Mouse (Mus musculus): Measurements from ENCODE around the gene Fbxl8. TPM values are rescaled to one million over a fixed set of nuclear protein-coding genes. Genes with fewer than 3 reads are reported as not detected.

The Fbxl8 gene
- polyA plus RNA-seq, 1 experiment, result 0.51 TPM

GRCm38 (mm10) chr8:105252680-105253537 lies 11.5 kb upstream of the Fbxl8 start:
- TF ChIP-seq CTCF (IDR thresholded peaks at IDR 0.05; ENCODE audit: control insufficient read depth, insufficient read depth, insufficient replicate concordance, low read depth, low read length) (no peak), POLR2A (IDR thresholded peaks at IDR 0.05; ENCODE audit: control insufficient read depth, low read depth, low read length) (no peak)
- H3K4me1 ChIP-seq (ENCODE audit: control insufficient read depth, insufficient read depth, low read length), result peaks cover 22% of the 10 kb centered on the region
- H3K36me3 ChIP-seq (ENCODE audit: control insufficient read depth, insufficient read depth, low read length), result peaks cover 3% of the 10 kb centered on the region; the same call in 1 of the 2 replicates
- no peak overlapping the region for H3K4me3 ChIP-seq (ENCODE audit: control insufficient read depth, low read depth, low read length)
- no peak overlapping the region for H3K27ac ChIP-seq (ENCODE audit: control insufficient read depth, insufficient read depth, low read depth, low read length)
- H3K27me3 ChIP-seq (ENCODE audit: control insufficient read depth, insufficient read depth, low read length), result no peaks in the 10 kb centered on the region

DNA sequence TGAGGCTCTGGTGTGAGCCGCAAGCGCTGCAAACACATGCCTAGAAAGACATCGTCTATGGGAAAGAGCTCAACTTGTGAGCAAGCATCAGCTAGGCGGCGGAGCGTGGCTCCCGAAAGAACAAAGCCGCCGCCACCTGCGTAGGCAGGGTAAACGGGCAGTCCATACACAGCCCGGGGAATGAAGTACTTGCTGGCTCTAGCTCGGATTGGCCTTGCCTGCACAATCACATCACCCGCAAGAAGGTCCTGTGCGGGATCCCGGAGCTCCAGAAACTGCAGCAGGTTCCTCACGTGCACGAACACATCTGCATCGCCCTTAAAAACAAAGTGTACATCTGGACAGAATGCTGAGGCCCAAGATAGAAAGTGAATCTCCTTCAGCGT lies 10.7 kb upstream of the Fbxl8 start:
- H3K36me3 ChIP-seq (ENCODE audit: control insufficient read depth, insufficient read depth, low read length), result peaks cover 3% of the 10 kb centered on the region; the same call in 1 of the 2 replicates
- peak overlapping the region; percentile 79 for H3K4me3 ChIP-seq (ENCODE audit: control insufficient read depth, low read depth, low read length)
- peaks cover 24% of the 10 kb centered on the region for H3K4me1 ChIP-seq (ENCODE audit: control insufficient read depth, insufficient read depth, low read length)
- 0 out of 2 replicates have a peak overlapping the region, but pooled peaks have one; percentile 25 for H3K27ac ChIP-seq (ENCODE audit: control insufficient read depth, insufficient read depth, low read depth, low read length)
- H3K27me3 ChIP-seq (ENCODE audit: control insufficient read depth, insufficient read depth, low read length), result no peaks in the 10 kb centered on the region
- no peak for TF ChIP-seq POLR2A (IDR thresholded peaks at IDR 0.05; ENCODE audit: control insufficient read depth, low read depth, low read length)
- no peak for TF ChIP-seq CTCF (IDR thresholded peaks at IDR 0.05; ENCODE audit: control insufficient read depth, insufficient read depth, insufficient replicate concordance, low read depth, low read length)

DNA sequence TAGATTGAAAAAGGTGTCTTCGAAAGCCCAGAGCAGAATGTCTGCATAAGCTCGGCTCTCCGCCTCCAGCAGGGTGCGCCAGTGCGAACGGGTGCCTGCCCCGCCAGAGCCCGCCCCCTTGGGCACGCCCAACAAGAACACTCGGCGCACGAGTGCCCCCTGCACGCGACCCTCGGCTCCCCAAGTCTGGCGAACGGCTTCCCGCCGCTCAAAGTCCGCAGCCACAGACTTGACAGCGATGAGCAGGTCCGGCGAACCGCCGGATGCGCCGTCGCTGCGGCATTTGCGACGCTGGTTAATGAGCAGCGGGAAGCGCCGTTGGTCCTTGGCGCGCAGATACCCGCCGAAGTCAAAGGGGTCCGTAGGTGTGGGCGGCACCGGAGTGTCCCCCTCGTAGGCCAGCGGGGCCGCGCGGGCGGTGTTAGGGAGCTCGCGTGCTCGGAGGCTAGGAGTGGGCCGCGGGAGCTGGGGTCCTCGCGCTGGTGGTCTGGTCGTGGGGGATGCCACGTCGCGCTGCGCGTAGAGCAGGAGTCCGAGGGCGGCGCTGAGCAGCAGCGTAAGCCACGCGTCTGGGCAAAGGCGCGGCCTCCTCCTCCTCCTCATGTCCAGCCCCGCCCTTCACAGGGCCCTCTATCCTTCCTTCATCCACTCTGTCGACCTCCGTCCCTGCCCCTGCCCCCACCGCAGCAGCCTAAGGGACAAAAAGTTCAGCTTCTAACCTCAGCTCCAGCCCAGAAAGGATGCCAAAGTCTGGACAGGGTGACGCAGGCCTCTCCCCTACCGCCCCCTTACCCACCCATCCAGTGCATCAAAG lies 10.1 kb upstream of the Fbxl8 start:
- Histone ChIP-seq H3K4me3 (ENCODE audit: control insufficient read depth, low read depth, low read length) (peak overlapping the region; percentile 79), H3K27me3 (ENCODE audit: control insufficient read depth, insufficient read depth, low read length) (no peaks in the 10 kb centered on the region), H3K36me3 (ENCODE audit: control insufficient read depth, insufficient read depth, low read length) (peaks cover 3% of the 10 kb centered on the region; the same call in 1 of the 2 replicates), H3K27ac (ENCODE audit: control insufficient read depth, insufficient read depth, low read depth, low read length) (peak overlapping the region; percentile 67), H3K4me1 (ENCODE audit: control insufficient read depth, insufficient read depth, low read length) (peaks cover 26% of the 10 kb centered on the region)
- TF ChIP-seq POLR2A (IDR thresholded peaks at IDR 0.05; ENCODE audit: control insufficient read depth, low read depth, low read length) (no peak), CTCF (IDR thresholded peaks at IDR 0.05; ENCODE audit: control insufficient read depth, insufficient read depth, insufficient replicate concordance, low read depth, low read length) (peak; percentile 54; the same call in 1 of the 2 replicates)

DNA sequence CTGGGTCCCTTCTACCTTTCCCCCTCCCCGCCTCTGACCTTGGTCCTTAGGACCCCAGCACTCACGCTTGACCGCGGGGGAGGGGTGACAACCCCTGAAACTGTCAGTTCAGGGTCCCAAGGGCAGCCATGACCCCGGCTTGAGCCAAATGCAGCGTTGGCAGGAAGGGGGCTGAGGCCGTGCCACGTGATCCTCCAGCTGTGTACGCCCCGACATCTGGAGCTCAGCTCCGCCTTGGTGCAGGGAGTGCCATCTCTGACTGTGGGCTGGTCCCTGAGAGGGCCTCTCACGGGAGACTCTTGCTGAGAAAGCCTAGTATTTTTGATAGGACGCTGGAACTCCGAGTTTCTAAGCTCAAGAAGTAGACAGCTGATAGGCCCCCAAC lies 9.5 kb upstream of the Fbxl8 start, which contains the start of gene B3gnt9:
B3gnt9 (minus strand) TSS at position 188 of the 385 bp plus-strand sequence.
- H3K36me3 ChIP-seq (ENCODE audit: control insufficient read depth, insufficient read depth, low read length), result no peaks in the 10 kb centered on the region
- H3K4me3 ChIP-seq (ENCODE audit: control insufficient read depth, low read depth, low read length), result peak within 1 kb of the TSS; percentile 79
- TF ChIP-seq CTCF (IDR thresholded peaks at IDR 0.05; ENCODE audit: control insufficient read depth, insufficient read depth, insufficient replicate concordance, low read depth, low read length) (no peak), POLR2A (IDR thresholded peaks at IDR 0.05; ENCODE audit: control insufficient read depth, low read depth, low read length) (no peak)
- peak within 1 kb of the TSS; percentile 67 for H3K27ac ChIP-seq (ENCODE audit: control insufficient read depth, insufficient read depth, low read depth, low read length)
- no peaks in the 10 kb centered on the region for H3K27me3 ChIP-seq (ENCODE audit: control insufficient read depth, insufficient read depth, low read length)
- H3K4me1 ChIP-seq (ENCODE audit: control insufficient read depth, insufficient read depth, low read length), result peaks cover 29% of the 10 kb centered on the region

- no peaks in the 10 kb centered on the region for H3K27me3 ChIP-seq (ENCODE audit: control insufficient read depth, insufficient read depth, low read length)
Measured at GRCm38 (mm10) chr8:105257318-105258114, 6.9 kb upstream of the Fbxl8 start.

GRCm38 (mm10) chr8:105258911-105259720 lies 5.3 kb upstream of the Fbxl8 start:
- Histone ChIP-seq H3K27ac (ENCODE audit: control insufficient read depth, insufficient read depth, low read depth, low read length) (no peak overlapping the region), H3K27me3 (ENCODE audit: control insufficient read depth, insufficient read depth, low read length) (no peaks in the 10 kb centered on the region), H3K4me1 (ENCODE audit: control insufficient read depth, insufficient read depth, low read length) (peaks cover 24% of the 10 kb centered on the region), H3K36me3 (ENCODE audit: control insufficient read depth, insufficient read depth, low read length) (no peaks in the 10 kb centered on the region), H3K4me3 (ENCODE audit: control insufficient read depth, low read depth, low read length) (peak overlapping the region; percentile 30)
- TF ChIP-seq CTCF (IDR thresholded peaks at IDR 0.05; ENCODE audit: control insufficient read depth, insufficient read depth, insufficient replicate concordance, low read depth, low read length), result no peak
- no peak for TF ChIP-seq POLR2A (IDR thresholded peaks at IDR 0.05; ENCODE audit: control insufficient read depth, low read depth, low read length)

More at GRCm38 (mm10) chr8:105257318-105258114, 6.9 kb upstream of the Fbxl8 start:
- H3K4me3 ChIP-seq (ENCODE audit: control insufficient read depth, low read depth, low read length), result no peak overlapping the region
- H3K36me3 ChIP-seq (ENCODE audit: control insufficient read depth, insufficient read depth, low read length), result no peaks in the 10 kb centered on the region
- TF ChIP-seq CTCF (IDR thresholded peaks at IDR 0.05; ENCODE audit: control insufficient read depth, insufficient read depth, insufficient replicate concordance, low read depth, low read length) (no peak), POLR2A (IDR thresholded peaks at IDR 0.05; ENCODE audit: control insufficient read depth, low read depth, low read length) (no peak)
- H3K4me1 ChIP-seq (ENCODE audit: control insufficient read depth, insufficient read depth, low read length), result peaks cover 29% of the 10 kb centered on the region
- H3K27ac ChIP-seq (ENCODE audit: control insufficient read depth, insufficient read depth, low read depth, low read length), result no peak overlapping the region

All from testis, adult 2 months (tissue).